Mouse (Mus musculus) embryonic fibroblast, embryonic 13.5 days (primary cell): ENCODE data around the gene Tprkb.
"Not testable (repeated sequence)": the region's sequence is repeated elsewhere in the genome, so short reads cannot be mapped to it uniquely, and the experiment has no call there.

ENCODE experiments used
- CTCF ChIP-seq: IDR thresholded peaks from 2 replicates; pipeline ENCODE4 v1.5.1; 2011; ENCODE audit warnings: mild to moderate bottlenecking, control low read depth, low read length, moderate library complexity, borderline replicate concordance; ENCODE audit not compliant: insufficient read depth
- POLR2A ChIP-seq: IDR thresholded peaks from 2 replicates; pipeline ENCODE4 v1.6.1; 2011; ENCODE audit warnings: low read depth, mild to moderate bottlenecking, control low read depth, low read length, moderate library complexity

GRCm38 (mm10) chr6:85898596-85899475 lies 12.8 kb upstream of the Tprkb start:
- TF ChIP-seq CTCF, POLR2A: not testable (repeated sequence)
